Mouse (Mus musculus) liver, embryonic 14.5 days (tissue): ENCODE measurements at regions not wholly inside any gene's neighbourhood (a gene's known extent, or its start where the extent isn't known, plus 50 kb on each side); places are given as distances from the start of the nearest gene placed in this dataset.
A peak's percentile ranks its signal among the peaks of the same experiment; 100 is the strongest.

ENCODE experiments used
- ATAC-seq: fragments of 200-750 bp; cut with Nextera tagmentation; 2 replicates; pipeline ENCODE4 v1.8.0; 2017; ENCODE audit warnings: moderate number of reproducible peaks, mild to moderate bottlenecking, moderate library complexity; ENCODE audit not compliant: insufficient read depth
- DNase-seq, 3 experiments: peaks; one replicate each; pipeline ENCODE4 v3.0.0-alpha.2; 2012 to 2013; ENCODE audit warnings: low read depth in 3 of 3, low spot score in 3 of 3
- H3K27ac ChIP-seq: fragments of 300-500 bp; sonication (generic); 2 replicates; pipeline ENCODE4 v1.5.1; 2014; ENCODE audit warnings: moderate library complexity, mild to moderate bottlenecking, control low read depth, inconsistent platforms
- H3K27me3 ChIP-seq: fragments of 300-500 bp; sonication (generic); 2 replicates; pipeline ENCODE4 v1.6.1; 2014; ENCODE audit warnings: mild to moderate bottlenecking, low read length, moderate library complexity; ENCODE audit not compliant: control insufficient read depth, insufficient read depth
- H3K36me3 ChIP-seq: fragments of 300-500 bp; sonication (generic); replicated peaks from 2 replicates; pipeline ENCODE4 v1.6.1; 2014; ENCODE audit warnings: low read depth; ENCODE audit not compliant: control insufficient read depth, insufficient read depth
- H3K4me1 ChIP-seq, 2 experiments: fragments of 200-500 bp in 1 of 2; fragments of 300-500 bp in 1 of 2; sonication (generic) in 1 of 2; replicated peaks; 2 replicates each; pipeline ENCODE4 v1.6.1; 2012 to 2014; ENCODE audit warnings: antibody characterized with exemption in 1 of 2, inconsistent platforms in 1 of 2, low read length in 1 of 2; ENCODE audit not compliant: control insufficient read depth in 2 of 2, insufficient read depth in 2 of 2
- H3K4me2 ChIP-seq: fragments of 300-500 bp; sonication (generic); 2 replicates; pipeline ENCODE4 v1.6.1; 2014; ENCODE audit warnings: low read depth, mild to moderate bottlenecking, control low read depth, moderate library complexity
- H3K4me3 ChIP-seq, 2 experiments: fragments of 200-500 bp in 1 of 2; fragments of 300-500 bp in 1 of 2; sonication (generic) in 1 of 2; 2 replicates each; pipeline ENCODE4 v1.5.1; 2012 to 2014; ENCODE audit warnings: low read depth in 2 of 2, low read length in 2 of 2, mild to moderate bottlenecking in 2 of 2, control low read depth in 1 of 2, inconsistent platforms in 1 of 2, moderate library complexity in 1 of 2; ENCODE audit not compliant: insufficient read depth in 1 of 2
- H3K9ac ChIP-seq: fragments of 300-500 bp; sonication (generic); replicated peaks from 2 replicates; pipeline ENCODE4 v1.6.1; 2014; ENCODE audit warnings: mild to moderate bottlenecking, control low read depth, moderate library complexity
- H3K9me3 ChIP-seq: fragments of 300-500 bp; sonication (generic); 2 replicates; pipeline ENCODE4 v1.6.1; 2016; ENCODE audit warnings: low read length, mixed read lengths; ENCODE audit not compliant: control insufficient read depth
- CTCF ChIP-seq: IDR thresholded peaks from 2 replicates; pipeline ENCODE4 v1.5.1; 2016; ENCODE audit warnings: antibody characterized with exemption, low read depth, control low read depth
- EP300 ChIP-seq: IDR thresholded peaks from 2 replicates; pipeline ENCODE4 v1.6.1; 2016; ENCODE audit warnings: antibody characterized with exemption, low read depth
- WGBS: fragments of 180-500 bp; shearing (Covaris S2); extraction: QIAGEN DNeasy Blood & Tissue Kit; methylation state at CpG from one replicate; pipeline ENCODE4 v1.1.7; 2014; ENCODE audit not compliant: insufficient replicate concordance; 5-methylcytosine and 5-hydroxymethylcytosine counted together

- Histone ChIP-seq H3K4me1 (peaks cover 3 to 18% of the 10 kb centered on the region in 2 experiments), H3K27ac (no peak overlapping the region), H3K9me3 (no peaks in the 10 kb centered on the region), H3K4me2 (no peak overlapping the region), H3K27me3 (no peaks in the 10 kb centered on the region), H3K36me3 (no peaks in the 10 kb centered on the region), H3K4me3 (no peak overlapping the region), H3K9ac (no peak overlapping the region)
- ATAC-seq (no peak), DNase-seq (no peak)
- TF ChIP-seq CTCF (no peak), EP300 (no peak)
Observed at GRCm38 (mm10) chr14:36624822-36625221, 343.8 kb downstream of the Ccser2 start.

- TF ChIP-seq EP300 (no peak), CTCF (no peak)
- H3K9ac ChIP-seq, result no peak overlapping the region
- WGBS, result 88% methylated on average over 1 of the region's 1 CpGs
- DNase-seq, result no peak
- H3K36me3 ChIP-seq, result no peaks in the 10 kb centered on the region
- no peaks in the 10 kb centered on the region for H3K9me3 ChIP-seq
- H3K4me3 ChIP-seq, result no peak overlapping the region
- H3K4me2 ChIP-seq, result no peak overlapping the region
- no peaks in the 10 kb centered on the region for H3K27me3 ChIP-seq
- no peak overlapping the region for H3K27ac ChIP-seq
- peaks cover 8 to 21% of the 10 kb centered on the region in 2 experiments for H3K4me1 ChIP-seq
- ATAC-seq, result no peak
Observed at GRCm38 (mm10) chr14:36624134-36624533, 344.4 kb downstream of the Ccser2 start.

GRCm38 (mm10) chr14:36623036-36623435 lies 345.5 kb downstream of the Ccser2 start:
- DNase-seq (no peak), ATAC-seq (no peak)
- WGBS, result 62% methylated on average over 1 of the region's 1 CpGs
- Histone ChIP-seq H3K4me1 (peaks cover 16 to 30% of the 10 kb centered on the region in 2 experiments), H3K36me3 (no peaks in the 10 kb centered on the region), H3K9ac (no peak overlapping the region), H3K9me3 (no peaks in the 10 kb centered on the region), H3K27ac (no peak overlapping the region), H3K27me3 (no peaks in the 10 kb centered on the region), H3K4me2 (no peak overlapping the region), H3K4me3 (no peak overlapping the region)
- no peak for TF ChIP-seq EP300
- TF ChIP-seq CTCF, result no peak

GRCm38 (mm10) chr14:36618459-36619085 lies 350.0 kb downstream of the Ccser2 start:
- H3K9me3 ChIP-seq, result no peaks in the 10 kb centered on the region
- WGBS, result 3% methylated on average over 1 of the region's 1 CpGs
- H3K27me3 ChIP-seq, result no peaks in the 10 kb centered on the region
- no peak overlapping the region; the same call in 1 of the 2 replicates for H3K9ac ChIP-seq
- H3K27ac ChIP-seq, result peak overlapping the region; percentile 65
- TF ChIP-seq CTCF, result no peak
- TF ChIP-seq EP300, result peak; percentile 96
- H3K36me3 ChIP-seq, result no peaks in the 10 kb centered on the region
- H3K4me1 ChIP-seq, result peaks cover 25% of the 10 kb centered on the region in 2 experiments
- no peak overlapping the region for H3K4me3 ChIP-seq
- peak in 2 of 3 experiments; percentile 12 to 83 for DNase-seq
- ATAC-seq, result peak; percentile 88
- peak overlapping the region; percentile 40 for H3K4me2 ChIP-seq

GRCm38 (mm10) chr14:36617987-36618386 lies 350.6 kb downstream of the Ccser2 start:
- ATAC-seq, result peak; percentile 68
- Histone ChIP-seq H3K27me3 (no peaks in the 10 kb centered on the region), H3K9me3 (no peaks in the 10 kb centered on the region), H3K36me3 (no peaks in the 10 kb centered on the region), H3K4me1 (peaks cover 24 to 25% of the 10 kb centered on the region in 2 experiments), H3K4me2 (peak overlapping the region; percentile 40), H3K4me3 (no peak overlapping the region), H3K9ac (peak overlapping the region; percentile 31), H3K27ac (peak overlapping the region; percentile 65)
- TF ChIP-seq CTCF, result no peak
- no peak for TF ChIP-seq EP300
- WGBS, result 37% methylated on average over 5 of the region's 5 CpGs
- DNase-seq, result no peak
